Mouse (Mus musculus) stomach, postnatal 0 days (tissue): ENCODE data around the gene Rnf220.

ENCODE experiments used
- CTCF ChIP-seq: IDR thresholded peaks from 2 replicates; pipeline ENCODE4 v1.5.1; 2016; ENCODE audit warnings: antibody characterized with exemption, low read depth, mild to moderate bottlenecking, moderate library complexity
- EP300 ChIP-seq: optimal IDR thresholded peaks from 2 replicates; pipeline ENCODE3; 2016; ENCODE audit warnings: antibody characterized with exemption

- no peak for TF ChIP-seq EP300
- no peak for TF ChIP-seq CTCF
Measured at GRCm38 (mm10) chr4:117304239-117305025, 192.4 kb downstream of the Rnf220 start.
